Mouse (Mus musculus) stomach, postnatal 0 days (tissue): ENCODE data around the gene Gnaz.

Experiments
- CTCF ChIP-seq: IDR thresholded peaks from 2 replicates; pipeline ENCODE4 v1.5.1; 2016; ENCODE audit warnings: antibody characterized with exemption, low read depth, mild to moderate bottlenecking, moderate library complexity
- EP300 ChIP-seq: optimal IDR thresholded peaks from 2 replicates; pipeline ENCODE3; 2016; ENCODE audit warnings: antibody characterized with exemption

- TF ChIP-seq CTCF (no peak), EP300 (no peak)
Measured at GRCm38 (mm10) chr10:75029677-75030076, 62.7 kb downstream of the Gnaz start.
